ENCODE assay signal across 15 mouse cellular contexts in genomic region chr13:91990709-91991284, GRCm38 (mm10).
"Had no signal": no experiment of that assay in that cellular context is flagged by ENCODE, and none has a peak within 500 bp of the region (broad histone marks: within the 10 kb centered on the region; RNA-seq: fewer than 3 reads in every experiment).

No protein-coding gene starts in this region.

- DNase-seq: kidney, adult 11 months; kidney, adult 8-10 months; kidney, postnatal 10 days; kidney, postnatal 36 days; liver, embryonic 13.5 days; lung, adult 2 months; lung, postnatal 36 days; thymus, adult 2 months; thymus, postnatal 14 days; thymus, postnatal 4 days had no signal

- H3K36me3 ChIP-seq: kidney, embryonic 15.5 days; liver, embryonic 13.5 days; midbrain, embryonic 12.5 days; midbrain, embryonic 15.5 days; neural tube, embryonic 13.5 days had no signal

- H3K4me3 ChIP-seq: kidney, embryonic 15.5 days; liver, embryonic 13.5 days; midbrain, embryonic 12.5 days; midbrain, embryonic 15.5 days; myocyte; neural tube, embryonic 13.5 days had no signal

- H3K27me3 ChIP-seq: kidney, embryonic 15.5 days; liver, embryonic 13.5 days; midbrain, embryonic 12.5 days; midbrain, embryonic 15.5 days; neural tube, embryonic 13.5 days had no signal

- ATAC-seq: midbrain, embryonic 15.5 days had no signal

- H3K4me2 ChIP-seq: kidney, embryonic 15.5 days; liver, embryonic 13.5 days; midbrain, embryonic 12.5 days; midbrain, embryonic 15.5 days; neural tube, embryonic 13.5 days had no signal

- H3K27ac ChIP-seq: kidney, embryonic 15.5 days; liver, embryonic 13.5 days; midbrain, embryonic 12.5 days; midbrain, embryonic 15.5 days; neural tube, embryonic 13.5 days had no signal

- H3K4me1 ChIP-seq: kidney, embryonic 15.5 days; liver, embryonic 13.5 days had no signal

- H3K9ac ChIP-seq: kidney, embryonic 15.5 days; liver, embryonic 13.5 days; midbrain, embryonic 12.5 days; midbrain, embryonic 15.5 days; neural tube, embryonic 13.5 days had no signal

- H3K9me3 ChIP-seq: kidney, embryonic 15.5 days; liver, embryonic 13.5 days; midbrain, embryonic 12.5 days; midbrain, embryonic 15.5 days; neural tube, embryonic 13.5 days had no signal
